Mouse (Mus musculus): Measurements from ENCODE around the gene Nepro.

Gene Nepro

DNA sequence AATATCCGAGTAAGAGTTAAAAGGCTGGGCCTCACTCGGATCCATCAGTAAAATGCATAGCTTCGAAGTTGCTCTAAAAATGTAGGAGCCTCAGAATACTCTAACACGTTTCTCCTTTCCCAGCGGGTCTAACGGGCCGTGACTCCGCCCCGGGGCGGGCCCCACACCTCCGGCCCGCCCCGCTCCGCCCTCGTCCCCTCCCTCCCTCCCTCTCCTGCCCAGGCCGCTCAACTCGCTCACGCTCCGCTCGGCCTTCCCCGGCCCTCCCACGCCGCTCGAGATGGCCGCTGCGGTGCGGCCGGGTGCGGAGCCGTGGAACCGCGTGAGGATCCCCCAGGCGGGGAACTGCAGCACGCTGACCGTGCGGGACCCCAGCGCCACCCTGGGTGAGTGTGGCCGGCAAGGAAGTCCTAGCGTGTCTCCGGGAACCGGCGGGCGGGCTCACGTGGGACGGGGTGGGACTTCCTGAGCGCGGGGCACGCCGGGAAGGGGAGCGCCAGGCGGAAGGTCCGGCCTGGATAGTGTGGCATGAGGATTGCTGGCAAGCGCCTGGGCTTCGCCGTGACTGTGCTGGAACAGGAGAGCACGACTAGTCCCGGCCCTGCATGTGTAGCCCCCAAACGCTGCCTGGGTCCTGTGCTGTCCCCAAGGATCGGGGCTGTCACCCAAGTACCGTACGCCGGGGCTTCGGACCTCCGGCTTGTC, at the start of gene Nepro:
Nepro (plus strand) TSS at position 219 of the 705 bp plus-strand sequence.
- peak; percentile 96 to 98 for DNase-seq (ENCODE audit: low spot score in 2 of 2)

DNA sequence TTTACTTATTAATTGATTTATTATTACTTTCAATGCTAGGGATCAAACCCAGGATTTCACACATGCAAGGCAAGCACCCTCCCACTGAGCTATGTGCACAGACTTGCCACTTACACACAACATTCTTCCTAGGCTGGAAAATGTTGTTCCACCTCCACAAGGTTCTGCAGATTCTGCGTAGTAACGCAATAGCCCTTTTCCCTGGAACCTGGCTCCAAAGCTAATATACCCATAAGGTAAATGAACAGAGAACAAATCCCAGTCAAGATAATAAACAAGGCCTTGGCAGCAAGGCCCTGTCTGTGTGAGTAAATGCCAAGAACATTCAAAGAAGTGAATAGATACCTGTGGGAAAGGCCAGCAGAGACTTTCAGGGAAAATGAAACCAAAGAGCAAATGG, 47.7 kb upstream of the Nepro start:
- DNase-seq (ENCODE audit: low spot score in 2 of 2) = no peak

DNA sequence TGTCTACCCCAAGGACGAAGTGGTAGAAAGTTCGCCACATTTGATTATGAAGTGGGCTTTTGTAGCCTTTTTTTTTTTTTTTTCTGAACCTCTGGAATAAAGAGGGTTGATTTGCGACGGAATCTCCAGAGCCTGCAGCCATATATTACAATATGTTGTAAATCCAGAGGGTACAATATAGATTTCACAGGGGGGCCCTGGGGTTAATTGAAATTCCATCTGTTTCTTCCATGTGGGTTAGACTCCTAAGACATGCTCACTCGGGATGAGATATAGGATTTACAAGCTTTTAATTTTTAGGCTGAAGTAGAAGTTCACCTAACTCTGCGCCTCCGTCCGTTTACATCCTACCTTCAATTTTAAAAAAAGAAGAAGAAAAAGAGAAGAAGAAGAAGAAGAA, 45.0 kb upstream of the Nepro start:
- no peak for DNase-seq (ENCODE audit: low spot score in 2 of 2)

DNA sequence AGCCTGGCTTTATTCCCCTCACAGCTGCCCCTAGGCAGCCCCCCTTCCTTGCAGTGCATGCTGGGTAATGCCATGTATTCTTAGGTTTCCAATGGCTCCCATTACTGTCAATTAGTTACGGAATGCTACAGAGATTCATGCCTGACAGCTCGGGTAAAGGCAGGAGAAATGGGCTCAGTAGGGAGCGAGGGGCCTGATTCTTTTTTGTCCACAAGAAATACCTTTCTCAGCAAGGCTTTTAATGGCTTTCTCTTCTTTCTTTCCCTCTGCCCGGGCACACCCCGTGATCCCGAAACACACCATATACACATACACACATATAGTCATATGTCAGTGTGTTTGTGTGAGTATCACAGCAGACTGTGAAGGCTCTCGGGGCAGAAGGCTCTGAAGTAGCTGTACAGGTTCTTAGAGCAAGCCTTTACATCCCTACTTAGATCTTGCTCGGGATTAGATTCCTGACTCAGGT, 44.6 kb upstream of the Nepro start:
- no peak for DNase-seq (ENCODE audit: low spot score in 2 of 2)

DNA sequence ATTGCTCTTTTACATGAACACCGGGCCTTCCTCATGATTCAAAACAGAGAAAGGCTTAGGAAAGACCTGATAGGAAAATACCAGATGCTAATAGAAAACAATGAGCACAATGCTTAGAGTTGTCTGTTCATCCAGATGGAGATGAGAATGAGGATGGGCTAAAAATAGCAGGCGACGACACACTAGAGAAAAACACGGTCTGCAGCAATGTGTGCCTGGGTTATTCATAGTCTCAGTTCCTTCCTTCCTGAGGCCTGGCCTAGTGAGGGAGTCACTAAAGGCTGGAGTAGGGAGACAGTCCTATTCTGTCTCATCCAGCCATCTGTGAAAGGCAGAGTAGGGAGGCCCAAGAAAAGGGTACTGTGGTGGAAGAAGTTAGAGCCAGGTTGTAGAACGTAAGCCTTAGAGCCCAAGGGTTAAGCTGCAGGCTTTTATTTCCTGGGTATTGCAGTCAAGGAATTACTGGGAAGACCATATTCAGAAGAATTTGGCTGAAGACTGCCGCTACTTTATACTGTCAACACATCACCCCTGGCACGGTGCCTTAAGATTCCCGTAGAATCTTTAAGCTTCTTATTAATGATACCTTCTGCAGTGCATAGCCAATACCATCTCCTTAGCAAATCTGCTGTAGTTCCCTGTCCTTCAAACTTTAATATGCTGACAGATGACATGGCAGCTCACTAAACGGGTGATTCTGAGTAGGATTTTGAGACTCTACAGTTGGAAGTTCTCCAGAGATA, 43.2 kb upstream of the Nepro start:
- DNase-seq (ENCODE audit: low spot score in 2 of 2) = peak; percentile 35 to 66

DNA sequence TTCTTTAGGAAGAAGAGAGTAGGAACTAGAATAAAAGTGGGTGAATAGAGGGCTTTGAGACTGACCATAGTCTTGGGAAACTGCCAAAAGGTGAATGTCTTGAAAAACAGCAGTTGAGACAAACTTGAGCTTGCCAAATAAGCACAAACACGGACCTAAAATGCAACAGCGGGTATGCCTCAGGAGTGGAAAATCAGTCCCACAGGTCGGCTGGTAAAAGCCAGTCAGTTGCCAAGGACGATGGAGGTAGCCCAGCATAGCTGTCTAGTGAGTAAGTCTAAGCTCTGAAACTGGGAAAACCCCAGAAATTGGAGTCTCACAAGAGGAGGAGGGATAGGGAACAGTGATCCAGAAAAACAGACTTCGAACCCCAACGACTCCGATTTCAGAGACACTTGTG, 39.5 kb upstream of the Nepro start:
- no peak for DNase-seq (ENCODE audit: low spot score in 2 of 2)

DNA sequence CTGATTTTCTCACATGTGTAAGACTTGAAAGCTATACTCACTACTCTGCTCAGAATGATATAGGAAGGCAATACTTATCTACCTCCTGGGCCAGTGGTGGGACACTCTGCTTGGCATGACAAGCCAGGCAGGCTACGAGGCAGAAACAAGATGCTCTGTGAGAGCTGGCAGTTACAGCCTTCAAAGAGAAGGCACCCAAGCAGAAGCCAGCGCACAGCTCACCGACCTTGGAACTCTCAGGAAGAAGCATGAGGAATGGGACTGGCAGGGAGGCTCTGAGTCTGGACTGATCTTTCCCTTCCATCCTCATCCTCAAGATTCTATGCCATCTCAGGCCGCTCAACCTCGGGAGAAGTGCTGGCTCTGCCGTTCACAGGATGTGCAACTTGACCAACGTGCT, 38.7 kb upstream of the Nepro start:
- no peak for DNase-seq (ENCODE audit: low spot score in 2 of 2)

DNA sequence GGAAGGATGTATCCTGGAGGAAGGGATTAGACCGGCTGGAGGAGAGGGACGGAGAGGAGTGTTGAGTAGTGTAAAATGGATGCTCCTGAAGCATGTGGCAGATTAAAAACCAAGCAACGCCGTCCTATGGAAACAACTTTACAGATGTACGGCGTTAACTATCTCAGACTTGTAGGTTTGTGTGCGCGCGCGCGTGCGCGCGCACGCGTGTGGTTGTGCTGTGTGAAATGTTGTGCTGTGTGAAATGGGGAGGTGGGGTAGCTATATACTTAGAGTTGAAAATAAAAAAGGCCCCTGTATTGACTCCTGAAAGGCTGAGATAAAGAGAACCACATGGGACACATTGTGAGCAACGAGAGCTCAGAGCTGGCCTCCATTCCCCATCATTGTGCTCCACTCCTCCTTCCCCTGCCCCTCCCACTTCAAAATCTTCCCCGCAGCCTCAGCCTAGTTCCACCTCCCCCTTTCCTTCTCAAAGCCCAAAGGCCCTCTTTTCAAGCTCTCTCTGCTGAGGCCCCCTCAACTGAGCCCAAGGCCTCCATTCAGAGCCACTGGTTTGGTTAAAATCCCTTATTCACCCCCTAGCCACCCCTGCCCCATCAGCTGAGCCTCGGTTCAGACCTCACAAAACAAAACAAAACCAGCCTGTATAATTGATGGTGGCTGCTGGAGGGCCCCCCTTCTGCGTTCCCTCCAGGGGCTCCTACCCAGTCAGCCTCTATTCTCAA, 36.9 kb upstream of the Nepro start:
- no peak for DNase-seq (ENCODE audit: low spot score in 2 of 2)

DNA sequence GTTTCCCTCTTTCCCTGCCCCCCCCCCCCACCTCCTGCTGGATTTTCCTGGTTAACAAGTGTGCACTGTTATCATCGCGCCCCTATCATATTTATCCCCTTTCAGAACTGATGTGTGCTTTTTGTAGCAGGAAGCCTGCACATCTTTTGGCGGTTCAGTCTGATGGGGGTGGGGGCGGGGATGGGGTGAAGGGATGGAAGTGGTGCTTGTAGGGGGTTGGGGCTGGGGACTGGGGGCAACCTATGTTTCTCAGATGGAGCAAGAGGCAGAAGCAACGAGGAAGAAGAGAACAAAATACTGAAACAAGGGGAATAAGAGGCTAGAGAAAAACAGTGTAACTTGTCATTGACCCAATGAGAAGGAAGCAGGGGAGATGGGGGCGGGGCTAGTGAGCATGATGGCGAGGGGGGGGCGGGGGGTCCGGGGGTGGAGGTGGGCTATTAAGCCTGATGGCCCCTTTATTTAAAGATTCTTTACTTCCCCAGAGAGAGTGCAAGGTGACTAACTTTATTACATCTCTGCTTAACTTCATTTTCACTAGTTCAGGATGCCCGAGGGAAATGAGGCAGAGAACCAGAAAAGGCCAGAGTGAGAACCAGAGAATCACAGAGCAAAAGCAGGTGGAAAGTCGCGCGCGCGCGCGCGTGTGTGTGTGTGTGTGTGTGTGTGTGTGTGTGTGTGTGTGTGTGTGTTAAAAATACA, 36.2 kb upstream of the Nepro start:
- DNase-seq (ENCODE audit: low spot score in 2 of 2) = no peak

DNA sequence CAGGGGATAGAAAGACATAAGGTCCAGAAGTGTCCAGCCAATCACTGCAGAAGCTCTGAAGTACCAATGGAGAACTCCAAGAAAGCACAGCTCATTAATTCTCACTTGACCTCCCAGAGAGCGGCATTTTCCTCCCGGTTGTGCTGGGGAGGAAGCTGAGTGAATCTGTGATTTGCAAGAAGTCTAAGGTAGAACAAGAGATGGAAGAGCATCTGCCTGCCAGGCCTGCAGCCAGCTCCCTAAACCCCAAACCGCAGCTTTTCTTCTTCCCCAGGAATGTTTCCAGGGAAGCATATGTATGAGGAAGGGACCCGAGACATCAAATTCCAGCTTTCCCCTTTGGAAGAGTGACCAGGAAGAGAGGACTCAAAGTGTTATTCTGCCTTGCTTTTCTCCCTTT, 35.6 kb upstream of the Nepro start:
- no peak for DNase-seq (ENCODE audit: low spot score in 2 of 2)

DNA sequence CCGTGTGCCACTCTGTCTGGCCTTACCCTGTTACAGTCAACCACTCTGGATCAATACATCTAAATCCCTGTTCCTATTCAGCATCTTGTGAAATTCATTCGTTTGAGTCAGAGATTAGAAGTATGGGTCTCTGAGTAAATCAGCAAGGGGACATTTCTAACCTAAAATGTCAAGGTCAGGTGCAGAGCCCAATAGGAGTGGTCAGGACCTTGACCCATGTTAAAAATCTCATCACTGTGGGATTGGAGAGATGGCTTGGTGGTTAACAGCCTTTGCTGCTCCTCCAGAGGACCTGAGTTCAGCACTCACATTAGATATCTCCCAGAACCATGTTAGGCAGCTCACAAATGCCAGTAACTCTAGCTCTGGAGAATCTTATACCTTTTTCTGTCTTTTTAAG, 33.6 kb upstream of the Nepro start:
- no peak for DNase-seq (ENCODE audit: low spot score in 2 of 2)

DNA sequence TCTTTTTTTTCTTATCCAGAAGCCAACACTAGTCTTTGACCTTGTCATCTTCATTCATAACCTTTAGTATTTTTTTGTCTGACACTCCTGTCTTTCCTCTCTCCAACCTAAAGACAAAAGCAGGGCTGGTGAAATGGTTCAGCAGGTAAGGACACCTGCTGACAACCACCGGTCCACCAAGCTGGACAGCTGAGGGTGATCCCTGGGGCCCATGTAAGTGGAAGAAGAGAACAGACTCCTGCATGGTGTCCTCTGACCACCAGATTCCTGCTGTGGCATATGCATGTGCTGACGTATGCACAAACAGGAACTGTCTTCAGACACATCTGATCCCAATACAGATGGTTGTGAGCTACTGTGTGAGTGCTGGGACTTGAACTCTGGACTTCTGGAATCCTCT, 33.0 kb upstream of the Nepro start:
- no peak for DNase-seq (ENCODE audit: low spot score in 2 of 2)

DNA sequence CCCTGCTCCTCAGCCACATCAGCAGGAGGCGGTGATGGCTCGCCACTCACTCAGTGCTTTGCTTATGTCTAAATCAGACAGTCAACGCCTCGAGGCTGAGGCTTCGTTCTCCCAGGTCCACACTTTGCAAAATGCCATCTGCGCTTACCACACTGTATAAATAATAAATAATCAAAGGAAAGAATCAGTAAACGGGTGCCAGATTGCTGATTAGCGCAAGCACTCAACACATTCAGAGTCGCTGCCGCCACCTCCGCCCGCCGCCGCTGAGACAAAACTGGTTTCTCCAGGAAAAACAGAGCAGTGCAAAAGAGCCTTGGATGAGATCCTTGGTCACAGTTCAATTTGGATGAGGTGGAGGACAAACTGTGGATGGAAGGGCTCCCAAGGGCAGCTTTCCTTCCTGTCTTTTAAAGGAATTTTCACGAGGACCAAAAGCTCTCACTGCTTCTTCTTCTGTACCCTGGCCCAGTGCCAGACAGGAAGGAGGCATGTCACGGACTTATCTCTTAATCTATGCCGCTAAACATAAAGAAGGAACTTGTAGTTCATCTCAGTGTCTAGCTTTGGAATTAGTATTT, 32.5 kb upstream of the Nepro start:
- peak; percentile 66 to 76 for DNase-seq (ENCODE audit: low spot score in 2 of 2)

DNA sequence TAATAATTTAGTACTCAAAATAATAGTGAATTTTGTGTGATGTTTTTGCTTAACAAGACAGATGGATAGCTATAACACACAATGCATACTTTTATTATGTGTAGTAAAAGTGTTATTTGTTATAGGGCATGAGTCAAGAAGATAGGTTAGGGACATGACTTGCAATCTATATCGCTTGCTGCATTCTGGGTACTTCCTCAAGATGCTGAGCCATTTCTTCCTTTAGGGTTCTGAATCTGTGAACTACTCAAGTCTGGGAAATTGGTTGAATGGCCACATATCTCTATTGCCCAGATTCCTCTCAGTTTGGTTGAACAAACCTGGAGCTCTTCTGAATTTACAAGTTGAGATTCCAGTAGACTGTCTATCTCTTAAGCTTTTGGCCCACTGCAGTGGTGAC, 31.6 kb upstream of the Nepro start:
- DNase-seq (ENCODE audit: low spot score in 2 of 2) = no peak

DNA sequence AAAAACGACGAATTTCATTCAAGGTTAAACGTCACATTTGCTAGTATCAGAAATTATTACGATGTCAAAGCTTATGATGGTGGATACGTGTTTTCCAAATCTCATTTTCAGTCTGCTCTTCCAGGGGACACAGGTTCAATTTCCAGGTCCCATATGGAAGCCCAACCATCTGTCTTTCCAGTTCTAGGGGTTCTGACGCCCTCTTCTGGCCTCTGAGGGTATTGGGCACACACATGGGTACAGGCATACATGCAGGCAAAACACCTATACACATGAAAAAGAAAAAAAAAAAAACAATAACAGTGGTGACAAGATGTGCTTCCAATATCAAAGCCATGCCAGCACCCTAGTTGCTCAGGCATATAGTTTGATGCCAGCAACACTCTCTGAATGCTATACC, 30.4 kb upstream of the Nepro start:
- no peak for DNase-seq (ENCODE audit: low spot score in 2 of 2)

DNA sequence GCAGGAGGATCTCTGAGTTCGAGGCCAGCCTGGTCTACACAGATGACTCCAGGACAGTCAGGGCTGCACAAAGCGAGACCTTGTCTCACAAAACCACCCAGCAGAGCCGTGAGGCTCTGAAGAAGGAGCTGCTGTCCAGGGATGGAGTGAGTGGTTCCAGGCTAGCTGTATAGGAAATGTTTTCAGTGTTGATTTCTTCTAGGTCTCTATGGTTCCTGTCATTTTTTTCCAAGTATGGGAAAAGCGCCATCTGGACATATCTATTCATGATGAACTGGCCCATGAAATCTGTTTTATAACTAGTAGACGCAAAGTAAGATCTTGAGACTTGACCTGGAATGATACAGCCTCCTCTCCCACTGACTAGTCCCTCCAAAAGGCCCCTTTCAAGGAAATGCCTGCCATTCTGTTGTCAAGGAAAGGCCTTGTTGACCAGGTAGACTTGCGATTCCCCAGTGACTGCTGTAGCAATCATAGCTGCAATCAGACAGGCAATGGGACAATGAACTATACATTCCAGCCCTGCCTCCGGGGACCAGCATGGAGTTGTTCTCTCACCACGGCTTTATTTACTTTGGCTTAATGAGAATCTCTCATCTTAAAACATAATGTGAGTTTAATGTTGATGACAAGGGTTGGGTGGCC, 28.8 kb upstream of the Nepro start:
- no peak for DNase-seq (ENCODE audit: low spot score in 2 of 2)

DNA sequence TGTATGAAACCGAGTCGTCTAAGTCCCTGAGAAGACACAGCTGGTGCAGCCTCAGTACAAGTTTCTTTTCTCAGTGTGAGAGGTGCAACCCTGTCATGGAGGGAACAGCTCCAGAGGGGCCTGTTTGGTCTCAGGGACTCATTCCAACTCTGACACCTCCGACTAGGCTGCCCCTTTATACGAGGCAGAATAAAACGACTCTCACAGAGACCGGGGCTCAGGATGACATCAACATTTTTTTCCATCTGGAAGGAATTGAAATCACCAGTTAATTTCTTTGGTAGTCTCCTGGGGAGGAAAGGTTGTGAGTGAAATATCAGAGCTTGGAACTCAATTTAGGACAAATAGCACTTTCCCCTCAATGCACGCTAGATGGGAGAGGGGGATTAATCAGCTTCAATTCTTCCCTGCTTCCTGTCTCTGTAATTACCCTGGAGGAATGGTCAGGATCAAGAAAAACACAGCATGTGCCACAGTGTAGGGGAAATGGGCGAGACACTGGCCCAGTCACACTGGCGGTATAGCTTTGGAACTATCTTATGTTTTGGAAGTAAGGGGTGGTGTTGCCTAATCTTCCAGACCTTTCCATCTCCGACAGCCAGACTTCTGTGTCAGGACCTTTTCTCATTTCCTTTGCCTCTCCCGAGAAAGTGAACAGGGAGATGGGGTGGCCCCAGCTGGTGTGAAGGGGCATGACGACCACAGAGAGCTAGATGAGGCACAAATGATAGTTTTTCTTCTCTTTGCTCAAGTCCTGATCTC, 28.1 kb upstream of the Nepro start:
- DNase-seq (ENCODE audit: low spot score in 2 of 2) = no peak

DNA sequence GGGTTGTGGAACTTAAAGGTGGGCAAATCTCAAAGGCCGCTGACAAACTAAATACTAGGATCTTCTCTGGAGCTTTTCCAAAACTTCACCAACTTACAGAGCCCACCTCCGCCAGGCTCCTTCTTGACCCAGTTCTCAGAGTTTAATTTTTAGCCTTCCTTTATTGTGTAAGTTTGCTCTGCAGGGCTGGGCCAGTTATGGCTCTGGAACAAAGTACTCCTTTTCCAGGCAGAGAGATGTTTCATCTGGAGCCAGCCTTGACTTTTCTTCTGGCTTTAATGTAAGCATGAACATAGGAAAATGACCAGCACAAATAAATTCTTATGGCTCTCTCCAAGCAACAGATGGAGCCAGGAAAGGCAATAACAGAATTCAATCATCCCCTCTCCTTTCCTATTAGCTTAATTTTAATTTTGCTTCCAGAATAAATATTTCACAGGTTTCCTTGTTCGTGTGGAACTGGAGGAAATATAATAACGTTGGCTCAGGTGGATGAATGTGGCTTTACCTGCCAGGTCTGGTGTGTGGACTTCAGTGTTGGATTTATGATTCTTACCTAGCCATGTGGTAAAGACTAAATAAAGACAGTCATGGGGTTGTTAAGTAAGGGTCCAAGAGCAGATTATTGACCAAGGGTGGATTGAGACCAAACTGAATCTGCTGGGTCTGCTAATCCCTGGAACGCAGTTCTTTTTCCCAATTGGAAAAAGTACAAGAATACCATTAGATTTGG, 26.5 kb upstream of the Nepro start:
- no peak for DNase-seq (ENCODE audit: low spot score in 2 of 2)

DNA sequence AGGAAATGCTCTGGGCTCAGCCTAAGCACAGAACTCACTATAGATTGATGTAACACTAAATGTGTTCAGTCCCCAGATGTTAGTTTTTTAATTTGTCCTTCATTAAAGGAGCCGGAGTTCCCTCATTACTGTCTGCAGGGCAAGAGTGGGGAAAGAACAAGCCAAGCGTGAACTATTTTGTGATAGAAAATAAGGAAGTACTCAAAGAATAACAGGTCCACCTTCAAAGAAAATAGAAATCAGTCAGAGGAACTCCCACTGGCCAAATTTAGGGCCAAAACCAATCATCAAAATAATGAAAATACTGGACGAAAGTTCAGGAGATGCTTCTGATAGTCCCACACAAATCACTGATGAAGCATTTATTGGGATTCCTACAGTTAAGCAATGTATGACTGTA, 22.9 kb upstream of the Nepro start:
- no peak for DNase-seq (ENCODE audit: low spot score in 2 of 2)

DNA sequence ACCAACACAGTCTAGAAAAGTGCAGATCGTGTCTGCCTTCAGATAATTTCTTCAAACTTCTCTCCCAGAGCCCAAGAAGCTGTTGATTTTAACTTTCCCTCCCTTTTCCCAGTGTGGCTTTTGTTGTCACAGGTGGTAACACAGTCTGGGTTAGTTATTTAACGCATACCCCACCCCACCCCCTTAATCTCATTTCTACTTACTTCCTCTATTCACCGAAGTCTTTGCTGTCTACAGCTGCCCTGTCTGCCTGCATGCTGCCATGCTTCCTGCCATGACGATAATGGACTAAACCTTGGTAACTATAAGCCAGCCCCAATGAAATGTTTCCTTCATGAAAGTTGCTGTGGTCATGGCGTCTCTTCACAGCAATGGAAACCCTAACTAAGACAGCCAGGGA, 21.8 kb upstream of the Nepro start:
- no peak for DNase-seq (ENCODE audit: low spot score in 2 of 2)

Measured in frontal cortex, postnatal 36 days (tissue).